Mouse (Mus musculus) neural tube, embryonic 13.5 days (tissue): ENCODE measurements at regions not wholly inside any gene's neighbourhood (a gene's known extent, or its start where the extent isn't known, plus 50 kb on each side); places are given as distances from the start of the nearest gene placed in this dataset.
A peak's percentile ranks its signal among the peaks of the same experiment; 100 is the strongest.

Experiments
- ATAC-seq: fragments of 200-750 bp; cut with Nextera tagmentation; 2 replicates; pipeline ENCODE4 v1.8.0; 2017; ENCODE audit warnings: low read depth, mild to moderate bottlenecking, moderate TSS enrichment, moderate library complexity
- H3K27ac ChIP-seq: fragments of 300-500 bp; sonication (generic); replicated peaks from 2 replicates; pipeline ENCODE4 v1.5.1; 2015; ENCODE audit warnings: moderate library complexity, mild to moderate bottlenecking, inconsistent platforms
- H3K27me3 ChIP-seq: fragments of 300-500 bp; sonication (generic); 2 replicates; pipeline ENCODE4 v1.6.1; 2015; ENCODE audit warnings: mild to moderate bottlenecking, inconsistent platforms
- H3K36me3 ChIP-seq: fragments of 300-500 bp; sonication (generic); 2 replicates; pipeline ENCODE4 v1.6.1; 2015; ENCODE audit warnings: mild to moderate bottlenecking, inconsistent platforms
- H3K4me1 ChIP-seq: fragments of 300-500 bp; sonication (generic); replicated peaks from 2 replicates; pipeline ENCODE4 v1.6.1; 2015; ENCODE audit warnings: inconsistent platforms
- H3K4me2 ChIP-seq: fragments of 300-500 bp; sonication (generic); 2 replicates; pipeline ENCODE4 v1.6.1; 2015; ENCODE audit warnings: inconsistent platforms, mild to moderate bottlenecking, moderate library complexity
- H3K4me3 ChIP-seq: fragments of 300-500 bp; sonication (generic); 2 replicates; pipeline ENCODE4 v1.5.1; 2015; ENCODE audit warnings: mild to moderate bottlenecking, inconsistent platforms
- H3K9ac ChIP-seq: fragments of 300-500 bp; sonication (generic); 2 replicates; pipeline ENCODE4 v1.6.1; 2015; ENCODE audit warnings: moderate library complexity, mild to moderate bottlenecking, inconsistent platforms
- H3K9me3 ChIP-seq: fragments of 300-500 bp; sonication (generic); 2 replicates; pipeline ENCODE4 v1.6.1; 2016; ENCODE audit warnings: inconsistent platforms
- whole genome bisulfite sequencing: fragments of 180-500 bp; shearing (Covaris S2); methylation state at CpG from one replicate; pipeline ENCODE4 v1.1.7; 2015; 5-methylcytosine and 5-hydroxymethylcytosine counted together

DNA sequence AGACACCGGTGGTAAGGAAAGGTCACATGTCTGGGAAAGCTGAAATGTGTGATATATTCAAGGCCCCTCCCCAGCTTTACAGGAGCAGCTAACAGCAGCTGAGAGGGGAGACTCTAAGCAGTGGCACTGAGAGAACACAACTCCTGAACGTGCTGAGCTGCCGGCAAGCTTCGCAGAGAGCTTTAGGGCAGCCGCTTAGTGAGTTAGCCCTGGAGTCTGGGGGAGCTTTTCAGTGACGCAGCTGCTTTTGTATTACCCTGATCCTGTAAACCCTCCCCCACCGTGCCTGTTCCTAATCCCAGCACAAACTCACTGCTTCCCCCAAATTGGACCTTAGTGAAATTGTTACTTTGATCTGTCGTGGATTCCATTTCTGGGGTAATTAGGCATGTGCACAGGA is 442.6 kb downstream of the Prdm2 start:
- Histone ChIP-seq H3K4me3 (no peak overlapping the region), H3K27ac (no peak overlapping the region), H3K4me1 (peaks cover 44% of the 10 kb centered on the region), H3K9ac (0 out of 2 replicates have a peak overlapping the region, but pooled peaks have one; percentile 34), H3K4me2 (0 out of 2 replicates have a peak overlapping the region, but pooled peaks have one; percentile 3), H3K36me3 (no peaks in the 10 kb centered on the region), H3K27me3 (peaks cover 38% of the 10 kb centered on the region), H3K9me3 (0 out of 2 replicates have a peak, but pooled peaks cover 2% of the 10 kb centered on the region)
- no peak for ATAC-seq
- 2% methylated on average over 8 of the region's 8 CpGs for whole genome bisulfite sequencing

DNA sequence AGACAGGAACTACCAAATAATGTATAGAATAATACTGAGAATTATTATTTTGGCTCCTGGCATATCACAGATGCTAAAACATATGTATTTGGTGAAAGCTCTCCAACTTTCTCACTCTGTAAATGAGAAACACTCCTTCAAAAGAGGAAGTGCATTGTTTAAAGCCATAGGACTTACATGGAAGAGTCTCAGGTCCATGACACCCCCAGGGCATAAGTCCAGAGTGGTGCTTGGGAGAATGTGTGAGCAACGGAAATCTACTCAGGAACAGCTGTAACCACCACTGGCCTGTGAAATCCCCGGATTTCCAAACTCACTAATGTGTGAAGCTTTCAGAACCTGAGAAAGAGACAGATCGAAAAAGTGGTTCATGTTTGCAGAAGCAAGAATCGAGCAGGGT is 445.1 kb downstream of the Prdm2 start:
- 65% methylated on average over 4 of the region's 4 CpGs for WGBS
- Histone ChIP-seq H3K36me3 (no peaks in the 10 kb centered on the region), H3K4me2 (no peak overlapping the region), H3K27ac (no peak overlapping the region), H3K4me1 (peaks cover 27% of the 10 kb centered on the region), H3K9me3 (peaks cover 11% of the 10 kb centered on the region), H3K9ac (no peak overlapping the region), H3K27me3 (peaks cover 38% of the 10 kb centered on the region), H3K4me3 (no peak overlapping the region)
- no peak for ATAC-seq

DNA sequence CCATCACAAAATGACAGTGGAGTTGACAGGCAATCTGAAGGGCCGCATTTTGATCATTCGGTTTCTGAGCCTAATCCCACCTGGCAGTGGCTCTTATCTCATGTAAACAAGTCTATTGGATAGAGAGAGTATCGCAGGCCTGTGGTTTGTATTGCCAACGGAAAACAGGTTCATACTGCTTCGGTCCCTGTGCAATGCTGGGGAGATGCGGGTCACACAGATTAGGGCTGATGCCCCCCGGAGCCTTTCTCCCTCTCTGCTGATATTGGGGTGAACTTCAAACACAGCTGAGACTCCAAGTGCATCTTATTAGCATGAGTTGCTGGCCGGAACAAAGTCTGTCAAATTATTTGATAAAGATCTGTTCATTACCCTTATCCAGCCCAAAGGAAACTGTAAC is 451.2 kb downstream of the Prdm2 start:
- Histone ChIP-seq H3K9ac (no peak overlapping the region), H3K27me3 (peaks cover 16% of the 10 kb centered on the region), H3K36me3 (no peaks in the 10 kb centered on the region), H3K4me2 (no peak overlapping the region), H3K9me3 (peaks cover 11% of the 10 kb centered on the region), H3K4me1 (no peaks in the 10 kb centered on the region), H3K27ac (no peak overlapping the region), H3K4me3 (no peak overlapping the region)
- 93% methylated on average over 8 of the region's 8 CpGs for WGBS
- no peak for ATAC-seq

DNA sequence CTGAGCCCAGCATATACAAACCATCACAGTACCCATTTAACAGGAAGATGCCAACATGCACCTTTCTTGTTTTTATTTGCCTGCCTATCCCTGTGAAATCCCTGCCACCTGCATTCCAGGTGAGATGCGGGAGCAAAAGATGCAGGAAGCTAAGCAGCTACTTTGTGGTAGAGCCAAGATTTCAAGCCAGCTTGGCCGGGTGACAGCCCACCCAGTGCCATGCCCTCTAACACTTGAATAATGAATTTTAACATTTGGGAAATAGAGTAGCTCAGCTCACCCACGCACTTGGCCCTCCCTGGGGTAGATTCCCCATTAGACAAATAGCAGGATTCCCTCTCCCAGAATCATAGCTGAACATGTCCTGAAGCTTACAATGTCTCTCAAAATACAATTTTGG is 454.7 kb downstream of the Prdm2 start:
- peaks cover 36% of the 10 kb centered on the region for H3K27me3 ChIP-seq
- WGBS, result 81% methylated on average over 3 of the region's 3 CpGs
- no peaks in the 10 kb centered on the region for H3K36me3 ChIP-seq
- H3K4me3 ChIP-seq, result no peak overlapping the region
- no peak overlapping the region for H3K4me2 ChIP-seq
- H3K9me3 ChIP-seq, result no peaks in the 10 kb centered on the region
- no peak overlapping the region for H3K9ac ChIP-seq
- H3K4me1 ChIP-seq, result 0 out of 2 replicates have a peak, but pooled peaks cover 4% of the 10 kb centered on the region
- no peak overlapping the region for H3K27ac ChIP-seq
- no peak for ATAC-seq

DNA sequence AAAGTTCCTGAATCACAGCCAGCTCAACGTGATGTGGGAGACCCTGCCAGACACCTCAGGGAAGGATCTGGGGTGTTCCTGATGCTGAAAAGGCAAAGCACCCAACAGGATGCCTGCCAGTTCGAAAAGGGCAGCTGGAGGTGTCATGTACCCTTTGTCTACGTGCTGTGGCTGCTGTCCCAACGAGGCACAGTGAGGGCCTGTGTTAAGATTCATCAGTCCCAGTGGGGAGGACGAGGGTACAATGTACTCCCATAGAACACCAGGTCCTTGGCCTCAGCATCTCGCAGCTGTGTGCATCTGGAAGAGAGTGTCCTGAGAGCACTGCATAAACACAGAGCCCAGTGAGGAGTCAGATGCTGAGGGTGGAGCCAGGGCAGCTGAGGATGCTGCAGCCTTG is 456.5 kb downstream of the Prdm2 start:
- ATAC-seq, result no peak

DNA sequence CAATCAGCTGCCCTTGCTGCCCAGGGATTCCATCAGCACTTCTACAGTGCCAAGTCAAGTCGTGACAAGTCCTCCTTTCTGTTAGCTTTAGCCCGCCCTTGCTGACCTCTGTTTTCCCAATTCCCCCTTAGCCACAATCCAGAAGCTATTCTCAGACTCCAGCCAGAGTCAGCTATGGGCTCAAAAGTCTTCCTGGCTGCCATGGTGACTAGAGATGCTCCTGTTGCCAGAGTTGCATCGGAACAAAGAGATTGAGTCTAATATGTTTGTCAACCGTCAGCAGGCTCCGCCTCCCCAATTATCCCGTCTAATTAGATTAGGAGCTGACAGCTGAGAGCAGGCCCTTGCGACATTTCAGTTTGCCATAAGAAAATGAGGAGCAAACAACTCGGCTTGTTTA is 462.9 kb downstream of the Prdm2 start:
- H3K4me3 ChIP-seq, result no peak overlapping the region
- peaks cover 46% of the 10 kb centered on the region for H3K27me3 ChIP-seq
- H3K9me3 ChIP-seq, result no peaks in the 10 kb centered on the region
- 18% methylated on average over 8 of the region's 8 CpGs for WGBS
- H3K36me3 ChIP-seq, result no peaks in the 10 kb centered on the region
- ATAC-seq, result peak; percentile 51; the same call in 1 of the 2 replicates
- no peak overlapping the region for H3K27ac ChIP-seq
- no peak overlapping the region for H3K4me2 ChIP-seq
- H3K4me1 ChIP-seq, result peaks cover 9% of the 10 kb centered on the region; the same call in 1 of the 2 replicates
- H3K9ac ChIP-seq, result no peak overlapping the region

More for the DNA sequence above, 456.5 kb downstream of the Prdm2 start:
- H3K36me3 ChIP-seq, result no peaks in the 10 kb centered on the region
- H3K27ac ChIP-seq, result no peak overlapping the region
- no peaks in the 10 kb centered on the region for H3K9me3 ChIP-seq
- WGBS, result 59% methylated on average over 6 of the region's 6 CpGs
- peaks cover 46% of the 10 kb centered on the region for H3K27me3 ChIP-seq
- H3K4me3 ChIP-seq, result no peak overlapping the region
- no peak overlapping the region for H3K9ac ChIP-seq
- 0 out of 2 replicates have a peak, but pooled peaks cover 4% of the 10 kb centered on the region for H3K4me1 ChIP-seq
- H3K4me2 ChIP-seq, result no peak overlapping the region

DNA sequence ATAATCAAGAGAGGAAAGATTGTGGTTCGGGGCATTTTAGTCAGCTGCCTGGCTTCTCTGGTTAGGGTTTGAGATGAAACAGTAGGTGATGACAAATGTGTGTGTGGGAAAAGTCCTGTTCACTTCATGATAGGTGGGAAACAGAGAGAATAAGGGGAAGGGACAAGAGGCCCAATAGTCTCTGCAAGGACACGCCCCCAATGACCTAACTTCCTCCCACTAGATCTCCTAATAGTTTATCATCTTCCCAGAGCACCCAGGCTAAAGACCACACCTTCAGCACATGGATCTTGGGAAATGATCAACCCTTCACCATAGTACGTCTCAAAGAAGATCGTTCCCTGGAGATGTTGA is 484.3 kb upstream of the Kazn start:
- WGBS, result 90% methylated on average over 4 of the region's 4 CpGs
- H3K9me3 ChIP-seq, result no peaks in the 10 kb centered on the region
- H3K27ac ChIP-seq, result no peak overlapping the region

DNA sequence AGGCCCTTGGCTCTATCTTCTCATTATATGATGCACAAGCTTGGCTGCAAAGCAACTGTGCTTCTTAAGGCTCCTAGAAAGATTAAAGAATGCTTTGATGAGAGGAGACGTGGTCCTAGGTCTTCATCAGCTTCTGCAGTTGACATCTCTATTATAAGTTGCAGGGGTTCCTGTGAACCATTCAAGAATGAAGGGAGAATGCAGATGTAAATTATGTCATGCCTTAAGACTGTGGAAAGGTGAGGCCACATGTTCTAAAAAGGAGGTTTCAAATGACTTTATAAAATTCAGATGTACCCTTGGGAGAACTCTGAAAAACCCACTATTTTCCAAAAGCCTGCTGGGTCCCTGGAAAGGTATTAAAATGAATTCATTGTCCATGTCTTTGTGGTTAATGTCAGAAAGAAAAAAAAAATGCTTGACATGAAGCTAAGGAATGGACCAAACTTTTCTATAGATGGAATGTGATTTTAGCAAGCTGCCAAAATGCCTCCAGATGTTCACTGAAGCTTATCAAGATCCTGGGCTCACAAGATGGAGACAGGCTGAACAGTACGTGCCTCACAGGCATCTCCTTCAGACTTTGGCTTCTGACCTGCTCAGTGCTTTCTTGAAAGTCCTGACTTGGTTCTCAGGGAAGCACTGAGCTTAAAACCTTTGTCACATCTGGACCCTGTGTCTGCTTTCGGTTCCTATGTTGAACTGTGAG is 483.8 kb upstream of the Kazn start:
- 72% methylated on average over 3 of the region's 3 CpGs for WGBS
- Histone ChIP-seq H3K27ac (no peak overlapping the region), H3K4me3 (no peak overlapping the region), H3K4me2 (no peak overlapping the region), H3K4me1 (no peaks in the 10 kb centered on the region), H3K27me3 (no peaks in the 10 kb centered on the region), H3K36me3 (no peaks in the 10 kb centered on the region), H3K9ac (no peak overlapping the region), H3K9me3 (no peaks in the 10 kb centered on the region)
- no peak for ATAC-seq

More for the DNA sequence above, 484.3 kb upstream of the Kazn start:
- H3K4me2 ChIP-seq, result no peak overlapping the region
- H3K4me3 ChIP-seq, result no peak overlapping the region
- ATAC-seq, result no peak
- H3K36me3 ChIP-seq, result no peaks in the 10 kb centered on the region
- no peak overlapping the region for H3K9ac ChIP-seq
- H3K27me3 ChIP-seq, result no peaks in the 10 kb centered on the region
- H3K4me1 ChIP-seq, result no peaks in the 10 kb centered on the region

DNA sequence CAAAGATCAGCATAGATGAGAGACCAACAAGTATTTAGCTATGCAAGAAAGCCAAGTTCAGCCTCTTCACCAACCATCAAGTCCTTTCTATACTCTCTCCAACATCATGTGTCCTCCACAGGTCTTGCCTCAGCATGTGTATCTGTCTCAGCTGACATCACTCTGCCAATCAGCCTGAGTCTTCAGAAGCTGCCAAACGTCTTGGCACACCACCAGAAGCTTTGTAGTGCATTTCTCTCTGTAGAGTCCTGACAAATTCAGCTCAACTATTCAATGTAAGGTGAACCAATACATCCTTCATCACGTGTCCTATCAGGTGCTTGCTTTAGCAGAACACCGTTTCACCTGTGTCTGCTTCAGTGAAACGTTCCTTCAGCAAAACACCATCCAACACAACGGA is 462.4 kb upstream of the Kazn start:
- Histone ChIP-seq H3K9me3 (peaks cover 14% of the 10 kb centered on the region; the same call in 1 of the 2 replicates), H3K4me2 (no peak overlapping the region), H3K9ac (no peak overlapping the region), H3K27me3 (peaks cover 41% of the 10 kb centered on the region), H3K27ac (no peak overlapping the region), H3K36me3 (no peaks in the 10 kb centered on the region), H3K4me3 (no peak overlapping the region), H3K4me1 (no peaks in the 10 kb centered on the region)
- ATAC-seq, result no peak
- 85% methylated on average over 5 of the region's 5 CpGs for WGBS

DNA sequence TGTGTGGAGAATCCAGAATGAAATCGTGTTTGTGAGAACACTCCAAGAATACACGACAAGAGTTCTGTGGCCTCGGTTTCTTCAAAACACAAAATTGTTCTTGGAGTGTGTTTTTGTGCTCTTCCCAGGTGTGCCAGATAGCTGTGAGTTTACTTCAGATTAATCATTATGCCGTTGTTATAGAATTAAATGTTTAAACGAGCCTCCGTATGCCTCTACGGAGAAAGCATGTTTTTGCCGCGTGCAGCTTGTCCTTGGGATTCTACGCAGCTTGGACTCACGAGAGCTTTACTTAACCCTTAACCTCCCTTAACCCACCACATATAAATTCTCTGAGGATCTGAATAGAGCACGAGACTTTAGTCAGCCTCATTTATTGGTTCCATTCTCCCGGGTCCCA is 455.7 kb upstream of the Kazn start:
- Histone ChIP-seq H3K4me2 (peak overlapping the region; percentile 10; the same call in 1 of the 2 replicates), H3K36me3 (no peaks in the 10 kb centered on the region), H3K9ac (no peak overlapping the region), H3K27me3 (peaks cover 81% of the 10 kb centered on the region), H3K27ac (no peak overlapping the region), H3K4me3 (no peak overlapping the region), H3K9me3 (0 out of 2 replicates have a peak, but pooled peaks cover 4% of the 10 kb centered on the region), H3K4me1 (no peaks in the 10 kb centered on the region)
- 34% methylated on average over 13 of the region's 13 CpGs for WGBS
- ATAC-seq, result no peak

DNA sequence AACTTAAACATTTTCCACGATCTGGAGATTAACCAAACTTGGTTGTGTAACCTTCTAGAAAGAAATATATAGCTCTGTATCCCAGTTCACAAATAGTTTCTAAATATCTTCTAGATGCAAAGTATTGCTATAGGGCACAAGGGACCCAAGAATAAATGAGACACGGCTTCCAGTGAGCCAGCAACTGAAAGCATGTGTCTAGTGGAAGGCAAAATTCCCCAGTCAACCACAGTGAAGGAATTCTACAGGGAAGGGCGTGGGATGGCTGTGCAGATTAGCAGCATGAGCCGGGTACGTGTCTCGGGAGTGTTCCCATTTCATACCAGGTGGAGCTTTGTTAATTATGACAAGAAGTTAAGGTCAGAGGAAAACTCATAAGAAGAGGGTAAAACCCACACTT is 449.0 kb upstream of the Kazn start:
- peaks cover 46% of the 10 kb centered on the region for H3K27me3 ChIP-seq
- no peak overlapping the region for H3K4me3 ChIP-seq
- H3K9me3 ChIP-seq, result 0 out of 2 replicates have a peak, but pooled peaks cover 5% of the 10 kb centered on the region
- no peaks in the 10 kb centered on the region for H3K36me3 ChIP-seq
- H3K27ac ChIP-seq, result no peak overlapping the region
- H3K4me2 ChIP-seq, result no peak overlapping the region
- H3K9ac ChIP-seq, result no peak overlapping the region
- no peaks in the 10 kb centered on the region for H3K4me1 ChIP-seq
- ATAC-seq, result no peak
- WGBS, result 87% methylated on average over 6 of the region's 6 CpGs

DNA sequence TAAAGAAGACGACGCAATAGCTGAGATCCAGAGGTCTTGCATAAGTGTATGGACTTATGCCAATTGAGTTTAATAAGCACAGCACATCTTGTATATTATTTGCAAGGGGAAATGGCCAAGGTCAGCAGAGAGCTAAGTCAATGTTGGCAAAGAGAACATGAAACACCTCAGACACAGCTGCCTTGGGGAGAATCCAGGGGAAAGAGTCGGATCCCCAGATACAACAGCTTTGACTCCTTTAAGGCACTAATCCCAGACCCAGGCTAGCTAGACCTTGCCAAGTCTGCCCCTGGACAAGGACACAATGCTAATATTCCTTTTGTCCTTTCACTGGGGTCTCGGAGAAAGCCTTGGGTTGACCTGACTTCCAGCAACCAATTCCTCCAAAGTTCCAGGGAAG is 438.2 kb upstream of the Kazn start:
- no peaks in the 10 kb centered on the region for H3K9me3 ChIP-seq
- no peaks in the 10 kb centered on the region for H3K27me3 ChIP-seq
- H3K36me3 ChIP-seq, result no peaks in the 10 kb centered on the region
- no peak overlapping the region for H3K4me2 ChIP-seq
- H3K27ac ChIP-seq, result no peak overlapping the region
- no peak for ATAC-seq
- H3K4me3 ChIP-seq, result no peak overlapping the region
- WGBS, result 93% methylated on average over 4 of the region's 4 CpGs
- 0 out of 2 replicates have a peak, but pooled peaks cover 5% of the 10 kb centered on the region for H3K4me1 ChIP-seq
- no peak overlapping the region for H3K9ac ChIP-seq
